Mouse (Mus musculus): ENCODE results near the gene Caskin1. TPM values are rescaled to one million over a fixed set of nuclear protein-coding genes. Genes with fewer than 3 reads are reported as not detected.

Caskin1 gene
- polyA plus RNA-seq, 1 experiment from 2014 or later = 55.0 TPM

DNA sequence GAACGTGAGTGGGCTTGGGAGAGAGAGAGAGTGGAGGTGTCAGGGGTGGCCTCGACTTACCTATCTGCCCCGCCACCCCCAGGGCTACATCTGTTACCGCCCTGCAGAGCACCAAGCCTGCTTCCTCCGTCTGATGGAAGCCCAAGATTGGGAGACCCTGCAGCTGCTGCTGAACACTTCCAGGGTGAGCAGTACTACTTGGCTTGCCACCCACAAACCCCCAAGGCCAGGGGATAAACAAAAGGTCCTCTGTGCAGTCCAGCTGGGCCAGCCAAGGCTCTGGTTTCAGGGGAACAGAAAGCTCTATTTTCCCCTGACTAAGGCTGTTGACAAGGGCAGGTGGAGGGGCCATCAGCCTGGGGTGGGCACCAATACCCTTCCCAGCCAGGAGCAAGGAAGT is 13.8 kb upstream of the Caskin1 start:
- 77% methylated on average over 5 of the region's 5 CpGs for WGBS
- peaks cover 30% of the 10 kb centered on the region for H3K36me3 ChIP-seq
- peaks cover 45% of the 10 kb centered on the region for H3K4me1 ChIP-seq (replicated peaks)
- no peaks in the 10 kb centered on the region for H3K9me3 ChIP-seq
- H3K27ac ChIP-seq (replicated peaks) = no peak overlapping the region
- ATAC-seq (ENCODE audit: low FRiP score, low read depth) = no peak
- H3K4me3 ChIP-seq = no peak overlapping the region
- no peak overlapping the region for H3K4me2 ChIP-seq
- no peak overlapping the region for H3K9ac ChIP-seq
- H3K27me3 ChIP-seq = no peaks in the 10 kb centered on the region

DNA sequence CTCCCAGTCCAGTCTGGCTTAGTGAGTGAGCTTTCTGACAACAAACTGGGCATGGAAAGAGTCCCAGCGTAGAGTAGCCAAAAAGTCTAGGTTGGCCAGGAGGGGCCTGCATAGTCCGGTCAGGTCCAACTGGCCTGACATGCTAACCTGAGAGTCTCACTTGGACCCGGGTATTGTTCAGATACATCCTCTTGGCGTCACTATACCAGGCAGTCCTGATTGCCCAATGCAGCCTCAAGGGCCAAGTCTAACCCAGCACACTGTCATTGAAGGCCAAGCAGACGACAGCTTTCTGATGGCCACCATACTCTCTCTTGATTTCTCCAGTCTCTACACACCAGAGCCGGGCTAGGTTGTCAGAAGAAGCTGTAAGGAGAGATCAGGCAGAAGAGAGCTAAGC is 12.8 kb upstream of the Caskin1 start:
- Histone ChIP-seq H3K27me3 (no peaks in the 10 kb centered on the region), H3K4me2 (no peak overlapping the region), H3K4me3 (no peak overlapping the region), H3K9ac (no peak overlapping the region), H3K27ac (replicated peaks) (no peak overlapping the region), H3K4me1 (replicated peaks) (peaks cover 54% of the 10 kb centered on the region), H3K9me3 (no peaks in the 10 kb centered on the region), H3K36me3 (peaks cover 30% of the 10 kb centered on the region)
- no peak for ATAC-seq (ENCODE audit: low FRiP score, low read depth)
- WGBS = 93% methylated on average over 6 of the region's 6 CpGs

- Histone ChIP-seq H3K36me3 (peaks cover 30% of the 10 kb centered on the region), H3K4me1 (replicated peaks) (peaks cover 49% of the 10 kb centered on the region), H3K4me2 (no peak overlapping the region), H3K4me3 (no peak overlapping the region), H3K9ac (no peak overlapping the region), H3K27me3 (no peaks in the 10 kb centered on the region), H3K27ac (replicated peaks) (no peak overlapping the region), H3K9me3 (no peaks in the 10 kb centered on the region)
- ATAC-seq (ENCODE audit: low FRiP score, low read depth) = no peak
- 92% methylated on average over 10 of the region's 10 CpGs for WGBS
Observed at GRCm38 (mm10) chr17:24476022-24476776, 12.2 kb upstream of the Caskin1 start.

GRCm38 (mm10) chr17:24477053-24477984 is 11.1 kb upstream of the Caskin1 start:
- Histone ChIP-seq H3K4me1 (replicated peaks) (peaks cover 38% of the 10 kb centered on the region), H3K36me3 (peaks cover 30% of the 10 kb centered on the region), H3K9ac (peak overlapping the region; percentile 86; the same call in 1 of the 2 replicates), H3K4me3 (peak overlapping the region; percentile 86; the same call in 1 of the 2 replicates), H3K27ac (replicated peaks) (no peak overlapping the region), H3K4me2 (peak overlapping the region; percentile 58), H3K9me3 (no peaks in the 10 kb centered on the region), H3K27me3 (no peaks in the 10 kb centered on the region)
- ATAC-seq (ENCODE audit: low FRiP score, low read depth) = no peak
- WGBS = 92% methylated on average over 20 of the region's 20 CpGs

DNA sequence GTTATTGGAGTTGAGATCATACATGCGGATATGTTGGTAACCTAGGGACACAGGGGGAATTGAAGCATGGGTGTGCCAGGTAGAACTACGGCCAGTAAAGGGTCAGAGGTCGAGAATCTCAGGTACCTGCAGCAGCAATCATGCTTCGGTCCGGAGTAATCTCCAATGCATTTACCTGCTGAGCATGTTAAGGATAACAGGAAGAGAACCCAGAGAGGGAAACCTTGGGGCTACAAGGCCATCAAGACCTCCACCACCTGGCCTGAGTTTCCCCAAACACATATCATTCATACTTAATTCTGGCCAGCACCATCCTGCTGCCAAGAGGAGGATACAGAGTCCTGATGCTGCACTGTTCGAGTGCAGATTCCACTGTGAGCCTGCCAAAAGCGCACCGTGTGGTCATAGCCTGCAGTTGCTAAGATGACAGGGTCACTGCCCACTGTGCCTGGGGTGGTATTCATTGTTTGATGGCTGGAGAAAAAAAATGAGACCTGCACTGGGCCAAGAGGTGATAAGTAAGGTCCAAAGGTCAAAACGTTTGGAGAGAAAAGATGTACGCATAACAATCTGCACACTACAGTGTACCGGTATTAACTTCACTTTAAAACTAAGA is 10.3 kb upstream of the Caskin1 start:
- ATAC-seq (ENCODE audit: low FRiP score, low read depth) = peak; percentile 21; the same call in 1 of the 2 replicates
- Histone ChIP-seq H3K9me3 (no peaks in the 10 kb centered on the region), H3K9ac (peak overlapping the region; percentile 86), H3K4me1 (replicated peaks) (peaks cover 30% of the 10 kb centered on the region), H3K27me3 (no peaks in the 10 kb centered on the region), H3K36me3 (peaks cover 30% of the 10 kb centered on the region), H3K27ac (replicated peaks) (peak overlapping the region; percentile 99; the same call in 1 of the 2 replicates), H3K4me2 (peak overlapping the region; percentile 58), H3K4me3 (peak overlapping the region; percentile 86)
- WGBS = 48% methylated on average over 11 of the region's 11 CpGs

- Histone ChIP-seq H3K36me3 (peaks cover 30% of the 10 kb centered on the region), H3K27me3 (no peaks in the 10 kb centered on the region)
- under 1% methylated on average over 48 of the region's 48 CpGs for WGBS
Observed at GRCm38 (mm10) chr17:24478663-24479380, 9.6 kb upstream of the Caskin1 start, which contains the start of gene Mlst8. TSS of gene Mlst8 (minus strand) at chr17:24479078.

DNA sequence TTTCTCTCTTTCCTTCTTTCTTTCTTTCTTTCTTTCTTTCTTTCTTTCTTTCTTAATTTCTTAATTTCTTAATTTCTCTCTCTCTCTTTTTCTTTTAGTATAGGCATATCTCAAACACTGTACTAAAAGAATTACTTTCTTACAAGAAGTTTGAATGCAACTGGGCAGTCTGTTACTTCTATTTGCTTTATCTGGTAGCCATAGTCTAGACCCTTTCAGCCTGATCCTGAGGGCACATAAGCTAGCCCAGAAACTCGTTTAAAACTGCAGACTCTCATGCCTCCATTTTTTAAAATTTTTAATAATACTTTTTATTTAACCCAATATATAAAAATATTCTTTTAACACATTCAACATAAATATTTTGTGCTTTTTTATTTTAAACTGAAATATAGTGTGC is 9.0 kb upstream of the Caskin1 start:
- Histone ChIP-seq H3K27ac (replicated peaks) (peak overlapping the region; percentile 66), H3K27me3 (no peaks in the 10 kb centered on the region), H3K4me2 (peak overlapping the region; percentile 58), H3K4me3 (peak overlapping the region; percentile 86), H3K9ac (no peak overlapping the region), H3K36me3 (peaks cover 24% of the 10 kb centered on the region), H3K9me3 (no peaks in the 10 kb centered on the region), H3K4me1 (replicated peaks) (peaks cover 22% of the 10 kb centered on the region)
- no peak for ATAC-seq (ENCODE audit: low FRiP score, low read depth)
- 29% methylated on average over 1 of the region's 1 CpGs for WGBS

More at GRCm38 (mm10) chr17:24478663-24479380, 9.6 kb upstream of the Caskin1 start, which contains the start of gene Mlst8:
- Histone ChIP-seq H3K4me3 (peak within 1 kb of the TSS; percentile 86), H3K4me2 (peak within 1 kb of the TSS; percentile 58), H3K27ac (replicated peaks) (peak within 1 kb of the TSS; percentile 99), H3K9ac (peak within 1 kb of the TSS; percentile 86), H3K9me3 (no peaks in the 10 kb centered on the region), H3K4me1 (replicated peaks) (peaks cover 28% of the 10 kb centered on the region)
- peak; percentile 94 for ATAC-seq (ENCODE audit: low FRiP score, low read depth)

- Histone ChIP-seq H3K27me3 (no peaks in the 10 kb centered on the region), H3K27ac (replicated peaks) (no peak overlapping the region), H3K4me1 (replicated peaks) (peaks cover 20% of the 10 kb centered on the region), H3K36me3 (peaks cover 17% of the 10 kb centered on the region), H3K4me2 (no peak overlapping the region), H3K9ac (no peak overlapping the region), H3K9me3 (no peaks in the 10 kb centered on the region), H3K4me3 (no peak overlapping the region)
- no peak for ATAC-seq (ENCODE audit: low FRiP score, low read depth)
- WGBS = 40% methylated on average over 3 of the region's 3 CpGs
Observed at GRCm38 (mm10) chr17:24480201-24480826, 8.1 kb upstream of the Caskin1 start.

- Histone ChIP-seq H3K9ac (no peak overlapping the region), H3K27ac (replicated peaks) (no peak overlapping the region), H3K4me3 (no peak overlapping the region), H3K4me1 (replicated peaks) (peaks cover 26% of the 10 kb centered on the region), H3K27me3 (no peaks in the 10 kb centered on the region), H3K4me2 (no peak overlapping the region), H3K9me3 (no peaks in the 10 kb centered on the region), H3K36me3 (peaks cover 7% of the 10 kb centered on the region; the same call in 1 of the 2 replicates)
- whole genome bisulfite sequencing = 95% methylated on average over 20 of the region's 20 CpGs
- ATAC-seq (ENCODE audit: low FRiP score, low read depth) = no peak
Observed at GRCm38 (mm10) chr17:24481027-24481815, 7.2 kb upstream of the Caskin1 start.

DNA sequence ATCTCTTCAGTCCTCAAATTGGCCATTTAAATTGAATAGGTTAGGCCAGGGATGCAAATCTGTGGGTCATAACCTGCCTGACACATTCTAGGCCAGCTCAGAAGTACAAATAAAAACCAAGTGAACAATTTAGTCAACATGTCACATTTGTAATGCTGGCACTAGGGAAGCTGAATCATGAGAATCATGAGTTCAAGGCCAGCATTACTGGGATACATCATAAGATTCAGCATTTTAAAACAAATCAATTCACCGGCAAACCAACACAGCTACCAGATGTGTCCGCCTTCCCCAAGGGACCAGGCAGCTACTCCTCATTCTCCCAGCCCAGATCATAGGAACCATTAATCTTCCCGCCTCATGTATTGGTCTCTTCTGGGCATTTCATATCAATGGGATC is 4.9 kb upstream of the Caskin1 start:
- no peak overlapping the region for H3K4me3 ChIP-seq
- no peak overlapping the region for H3K9ac ChIP-seq
- ATAC-seq (ENCODE audit: low FRiP score, low read depth) = no peak
- no peaks in the 10 kb centered on the region for H3K27me3 ChIP-seq
- peaks cover 26% of the 10 kb centered on the region for H3K4me1 ChIP-seq (replicated peaks)
- H3K9me3 ChIP-seq = no peaks in the 10 kb centered on the region
- H3K4me2 ChIP-seq = no peak overlapping the region
- WGBS = 64% methylated on average over 3 of the region's 3 CpGs
- H3K36me3 ChIP-seq = no peaks in the 10 kb centered on the region
- no peak overlapping the region for H3K27ac ChIP-seq (replicated peaks)

Data from hindbrain, embryonic 15.5 days (tissue).